Mouse (Mus musculus): ENCODE data around the gene Gm40193.
"Not testable (repeated sequence)": the region's sequence is repeated elsewhere in the genome, so short reads cannot be mapped to it uniquely, and the experiment has no call there.

The Gm40193 gene

DNA sequence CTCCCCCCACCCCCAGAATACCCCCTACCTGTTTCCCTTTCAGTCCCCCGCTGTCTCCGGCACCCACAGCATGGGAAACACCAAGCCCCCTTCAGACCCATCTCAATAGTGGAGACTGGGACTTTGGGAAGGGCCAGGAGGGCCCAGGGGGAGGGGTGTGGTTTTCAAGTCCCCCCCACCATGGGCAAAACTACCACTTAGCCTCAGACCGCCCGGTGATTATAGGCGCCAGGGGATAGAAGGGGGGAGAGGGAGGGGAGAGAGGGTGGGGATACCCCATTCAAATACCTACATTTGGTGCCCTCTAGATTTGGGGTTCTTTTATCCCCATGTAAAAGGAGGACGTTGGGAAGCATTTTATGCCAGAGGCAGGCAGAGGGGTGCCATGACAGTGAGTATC is at the start of gene Gm40193:
TSS of gene Gm40193 (minus strand) at position 101 of the 400 bp plus-strand sequence.
- no peak for DNase-seq (ENCODE audit: low read depth)

GRCm38 (mm10) chr11:70582196-70582595 is 49.5 kb upstream of the Gm40193 start:
- DNase-seq (ENCODE audit: low read depth): no peak

GRCm38 (mm10) chr11:70580921-70581320 is 48.2 kb upstream of the Gm40193 start:
- peak; percentile 83 for DNase-seq (ENCODE audit: low read depth)

- DNase-seq (ENCODE audit: low read depth): no peak
Measured at GRCm38 (mm10) chr11:70580358-70580720, 47.6 kb upstream of the Gm40193 start.

DNA sequence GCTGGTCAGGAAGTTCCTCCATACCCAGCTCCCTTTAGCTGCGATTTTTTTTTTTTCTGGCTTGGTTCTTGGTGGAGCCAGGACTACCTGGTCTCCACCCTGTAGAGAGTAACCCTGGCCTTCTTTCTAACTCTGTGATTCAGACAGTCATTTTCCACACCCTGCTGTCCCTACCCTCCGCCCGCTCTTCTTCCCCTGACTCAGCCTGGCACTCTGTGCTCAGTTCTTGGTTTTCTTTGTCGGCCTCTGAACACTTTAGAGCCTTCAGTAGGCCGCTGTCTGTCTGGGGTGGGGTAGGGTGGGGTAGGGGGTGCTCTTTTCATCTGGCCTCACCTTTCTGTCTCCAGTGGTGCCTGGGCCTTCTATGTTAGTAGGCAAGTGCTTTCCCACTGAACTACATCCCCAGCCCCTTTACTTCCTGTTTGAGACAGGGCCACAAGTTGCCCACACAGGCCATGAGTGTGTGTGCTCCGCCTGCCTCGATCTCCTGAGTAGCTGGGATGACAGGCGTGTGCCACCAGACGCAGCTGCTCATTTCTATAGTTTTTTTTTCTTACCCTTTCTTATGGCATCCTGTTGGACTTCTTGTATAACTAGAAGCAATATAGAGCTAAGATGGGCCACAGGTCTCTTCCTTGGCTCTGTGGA is 47.1 kb upstream of the Gm40193 start:
- DNase-seq (ENCODE audit: low read depth): peak; percentile 71

DNA sequence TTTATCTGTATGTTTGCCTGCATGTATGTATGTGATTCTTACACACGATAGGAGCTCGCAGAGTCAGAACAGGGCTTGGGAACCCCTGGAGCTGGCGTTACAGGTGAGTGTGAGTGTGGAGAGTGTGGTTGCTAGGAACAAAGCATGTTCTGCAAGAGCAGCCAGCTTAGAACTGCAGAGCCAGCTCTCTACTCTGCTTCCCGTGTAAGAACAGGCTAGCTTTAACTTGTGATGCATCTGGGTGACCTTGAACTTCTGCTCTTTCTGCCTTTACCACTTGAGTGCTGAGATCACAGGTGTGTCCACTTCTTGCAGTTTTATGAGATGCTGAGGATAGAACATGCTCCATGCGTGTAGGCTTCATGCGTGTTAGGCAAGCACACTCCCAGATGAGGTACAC is 46.2 kb upstream of the Gm40193 start:
- DNase-seq (ENCODE audit: low read depth): no peak

DNA sequence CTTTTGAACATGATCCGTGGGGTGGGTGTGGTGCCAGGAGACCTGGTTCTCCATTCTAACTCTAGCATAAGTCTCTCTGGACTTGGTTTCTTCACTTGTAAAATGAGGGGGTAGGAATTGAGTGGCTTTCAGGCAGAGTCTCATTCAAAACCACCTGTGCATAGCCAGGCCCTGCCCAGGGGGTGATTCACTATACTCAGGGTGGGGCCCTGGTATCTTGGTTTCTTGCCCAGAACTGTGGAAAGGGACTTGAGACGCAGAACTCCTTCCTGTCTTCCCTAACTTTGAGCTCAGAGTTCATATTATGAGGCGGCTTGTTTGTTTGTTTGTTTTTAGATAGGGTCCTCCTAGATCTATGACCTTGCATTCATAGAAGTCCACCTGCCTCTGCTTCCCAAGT is 44.5 kb upstream of the Gm40193 start:
- no peak for DNase-seq (ENCODE audit: low read depth)

- DNase-seq (ENCODE audit: low read depth): no peak
Measured at GRCm38 (mm10) chr11:70573872-70574271, 41.1 kb upstream of the Gm40193 start.

DNA sequence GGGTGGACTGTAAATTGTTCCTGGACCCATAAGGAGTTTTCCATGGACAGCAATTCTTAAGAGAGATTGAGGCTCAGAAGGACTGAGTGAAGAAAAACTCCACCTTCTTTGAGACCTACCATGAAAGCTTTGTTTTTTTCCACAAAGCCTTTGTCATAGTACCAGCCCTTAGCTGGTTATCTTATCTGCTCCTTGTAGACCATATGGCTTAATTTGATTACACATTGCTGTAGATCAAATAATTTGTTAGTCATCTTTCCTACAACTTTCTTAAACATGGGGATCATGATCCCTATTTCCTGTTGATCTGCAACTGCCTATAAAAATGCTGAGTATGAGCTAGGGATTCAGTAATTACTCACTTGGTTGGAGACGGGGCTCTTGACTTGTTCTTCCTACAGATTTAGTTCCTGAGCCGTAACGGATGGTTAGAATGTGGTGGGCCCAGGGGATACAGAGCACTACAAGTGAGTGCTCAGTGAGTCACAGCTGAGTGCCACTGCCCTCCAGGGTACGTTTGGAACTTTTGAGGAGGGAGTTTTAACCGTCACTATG is 39.7 kb upstream of the Gm40193 start:
- no peak for DNase-seq (ENCODE audit: low read depth)

- no peak for DNase-seq (ENCODE audit: low read depth)
Measured at GRCm38 (mm10) chr11:70571641-70572040, 38.9 kb upstream of the Gm40193 start.

GRCm38 (mm10) chr11:70570614-70571013 is 37.9 kb upstream of the Gm40193 start:
- DNase-seq (ENCODE audit: low read depth): not testable (repeated sequence)

DNA sequence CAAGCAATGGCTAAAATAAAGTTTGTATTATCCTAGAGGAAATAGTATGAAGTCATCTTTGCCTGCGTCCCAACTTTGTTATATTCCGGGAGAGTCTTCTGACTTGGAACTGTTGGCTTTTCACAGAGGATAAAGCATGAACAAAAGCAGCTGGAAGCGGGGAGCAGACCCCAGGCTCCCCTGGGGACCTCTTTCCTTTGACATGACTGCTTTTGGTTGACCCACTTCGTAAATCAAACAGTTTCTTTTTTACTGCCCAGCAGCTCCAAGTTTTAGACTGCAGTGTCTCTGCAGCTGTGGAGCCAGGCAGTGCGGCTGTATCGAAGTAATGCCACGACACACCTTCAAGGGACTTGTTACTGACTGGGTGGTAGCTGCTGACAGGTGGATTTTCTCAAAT is 33.8 kb upstream of the Gm40193 start:
- no peak for DNase-seq (ENCODE audit: low read depth)

GRCm38 (mm10) chr11:70564276-70564873 is 31.6 kb upstream of the Gm40193 start:
- no peak for DNase-seq (ENCODE audit: low read depth)

DNA sequence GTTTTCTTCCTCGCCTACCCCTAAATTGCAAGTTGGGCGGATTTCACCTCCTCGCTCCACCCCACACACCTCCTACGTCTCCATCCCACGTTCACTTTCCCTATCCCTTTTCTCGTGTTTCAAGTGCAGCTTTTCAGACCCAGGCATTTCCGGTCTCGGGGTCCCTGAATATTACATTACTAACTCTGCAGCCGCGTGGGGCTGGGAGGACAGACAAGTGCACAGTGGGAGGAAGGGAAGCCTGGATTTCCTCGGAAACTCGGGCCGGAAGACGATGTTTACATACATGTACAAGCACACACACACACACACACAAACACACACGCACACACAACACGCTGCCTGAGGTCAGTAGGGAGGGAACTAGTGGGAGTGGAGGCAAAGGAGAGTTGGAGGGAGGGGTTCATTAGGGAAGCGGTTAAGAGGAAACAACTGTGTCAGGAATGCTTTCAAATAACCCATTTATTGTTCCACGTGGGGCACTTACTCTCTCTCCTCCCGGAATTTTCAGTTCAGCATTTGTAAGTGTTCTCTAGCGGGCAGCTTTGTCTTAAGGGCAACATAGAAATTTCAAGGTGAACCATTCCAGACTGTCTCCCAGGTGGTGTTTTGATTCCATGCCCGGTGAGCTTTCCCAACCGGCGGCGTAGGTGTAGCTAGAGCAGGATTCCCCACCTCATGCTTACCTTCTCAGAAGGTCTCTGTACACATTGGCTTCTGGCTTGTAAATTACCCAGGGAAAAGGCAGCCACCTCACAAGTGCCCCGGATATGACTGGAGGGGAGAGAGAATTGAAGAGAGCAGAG is 30.9 kb upstream of the Gm40193 start:
- DNase-seq (ENCODE audit: low read depth): peak; percentile 71

DNA sequence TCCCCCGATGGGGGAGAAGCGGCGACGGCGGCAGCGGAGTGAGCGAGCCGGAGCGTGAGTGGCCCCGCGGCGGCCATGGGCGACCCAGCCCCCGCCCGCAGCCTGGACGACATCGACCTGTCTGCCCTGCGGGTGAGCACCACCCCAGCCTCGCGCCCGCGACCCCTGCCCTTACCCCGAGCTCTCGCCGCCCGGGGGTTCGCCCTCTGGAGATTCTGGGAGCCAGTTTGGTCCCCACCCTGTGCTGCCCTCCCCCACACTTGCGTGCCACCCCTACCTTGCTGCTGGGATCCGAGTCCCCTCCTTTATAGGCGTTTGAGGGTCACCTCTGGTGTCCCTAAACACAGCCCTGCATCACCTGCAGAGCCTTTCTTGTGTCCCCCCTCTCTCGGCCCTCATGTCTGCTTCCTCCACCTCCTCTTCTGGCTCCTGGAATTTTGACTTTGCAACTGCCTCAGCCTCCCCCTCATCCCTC is 30.3 kb upstream of the Gm40193 start:
- no peak for DNase-seq (ENCODE audit: low read depth)

GRCm38 (mm10) chr11:70562287-70562994 is 29.7 kb upstream of the Gm40193 start, which contains the start of gene Mink1:
TSS of gene Mink1 (plus strand) at chr11:70562881.
- peak; percentile 93 for DNase-seq (ENCODE audit: low read depth)

DNA sequence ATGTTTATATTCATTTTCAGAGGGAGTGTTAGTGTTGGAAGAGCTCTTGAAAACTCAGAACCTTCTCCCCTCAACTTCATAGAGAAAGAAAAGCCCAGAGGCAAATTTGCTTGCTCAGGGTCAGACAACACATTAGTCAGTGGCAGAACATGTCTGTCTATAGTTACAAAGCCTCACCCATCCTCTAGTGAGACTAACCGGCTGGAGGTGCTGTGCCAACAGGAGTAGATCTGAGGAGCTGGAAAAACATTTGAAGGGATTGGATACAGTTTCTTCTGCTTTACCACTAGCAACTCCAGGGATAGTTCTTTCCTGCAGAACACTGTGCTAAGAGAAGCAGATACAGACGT is 29.2 kb upstream of the Gm40193 start:
- no peak for DNase-seq (ENCODE audit: low read depth)

DNA sequence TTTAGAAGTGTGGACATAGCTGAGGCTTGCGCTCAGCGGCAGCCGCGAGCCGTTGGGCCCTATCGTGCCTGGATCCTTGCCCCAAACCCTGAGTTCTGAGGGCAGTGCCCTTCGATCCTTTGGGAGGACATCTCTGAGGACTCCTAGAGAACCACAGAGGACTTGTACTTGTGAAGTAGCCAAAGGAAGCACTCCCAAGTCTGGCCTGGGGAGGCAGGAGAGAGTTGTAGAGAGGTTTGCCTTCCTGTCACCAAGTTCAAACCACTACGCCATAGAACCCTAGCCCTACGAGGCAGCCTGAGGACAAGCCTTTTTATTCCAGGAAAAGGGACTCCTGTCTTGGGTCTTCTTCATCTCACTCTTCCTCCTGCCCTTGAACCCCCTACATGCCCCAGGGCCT is 24.8 kb upstream of the Gm40193 start:
- peak; percentile 38 for DNase-seq (ENCODE audit: low read depth)

- DNase-seq (ENCODE audit: low read depth): no peak
Measured at GRCm38 (mm10) chr11:70553940-70554339, 21.2 kb upstream of the Gm40193 start.

- DNase-seq (ENCODE audit: low read depth): no peak
Measured at GRCm38 (mm10) chr11:70551526-70551925, 18.8 kb upstream of the Gm40193 start.

GRCm38 (mm10) chr11:70544496-70544895 is 11.8 kb upstream of the Gm40193 start:
- no peak for DNase-seq (ENCODE audit: low read depth)

DNA sequence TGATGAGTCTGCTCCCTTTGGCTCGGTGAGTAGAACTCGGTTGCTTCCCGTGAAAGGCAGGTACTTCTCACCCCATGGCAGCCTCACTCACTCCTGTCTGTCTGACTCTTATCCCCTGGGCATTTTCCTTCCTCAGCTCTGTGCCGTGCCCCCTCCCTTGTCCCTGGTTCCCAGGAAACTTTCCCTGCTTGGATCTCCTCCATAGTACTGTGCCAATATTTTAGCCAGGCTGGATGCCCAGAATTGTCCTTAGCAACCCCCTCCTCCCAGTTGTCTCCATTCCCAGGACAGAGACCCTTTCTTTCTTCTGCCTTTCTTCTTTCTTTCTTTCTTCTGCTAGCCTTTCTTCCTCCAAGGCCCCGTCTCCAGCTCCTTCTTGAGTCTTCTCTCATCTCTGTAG is 8.7 kb upstream of the Gm40193 start:
- DNase-seq (ENCODE audit: low read depth): no peak
